Mouse (Mus musculus) lung, postnatal 0 days (tissue): ENCODE measurements at regions not wholly inside any gene's neighbourhood (a gene's known extent, or its start where the extent isn't known, plus 50 kb on each side); places are given as distances from the start of the nearest gene placed in this dataset.

Experiments used
- ATAC-seq: fragments of 200-750 bp; cut with Nextera tagmentation; 2 replicates; pipeline ENCODE4 v1.8.0; 2017; ENCODE audit warnings: moderate library complexity
- DNase-seq: peaks from one replicate; pipeline ENCODE4 v3.0.0-alpha.2; 2016; ENCODE audit warnings: low spot score
- H3K27ac ChIP-seq: fragments of 300-500 bp; sonication (generic); 2 replicates; pipeline ENCODE4 v1.5.1; 2014; ENCODE audit warnings: antibody characterized with exemption, mild to moderate bottlenecking, low read length, mixed read lengths
- H3K27me3 ChIP-seq: fragments of 300-500 bp; sonication (generic); replicated peaks from 2 replicates; pipeline ENCODE4 v1.6.1; 2014; ENCODE audit warnings: low read length, mixed read lengths; ENCODE audit not compliant: insufficient read depth
- H3K36me3 ChIP-seq: fragments of 300-500 bp; sonication (generic); 2 replicates; pipeline ENCODE4 v1.6.1; 2014; ENCODE audit warnings: low read length, mixed read lengths; ENCODE audit not compliant: insufficient read depth
- H3K4me1 ChIP-seq: fragments of 300-500 bp; sonication (generic); 2 replicates; pipeline ENCODE4 v1.6.1; 2014; ENCODE audit warnings: antibody characterized with exemption, low read depth, low read length, mixed read lengths; ENCODE audit not compliant: insufficient read depth
- H3K4me2 ChIP-seq: fragments of 300-500 bp; sonication (generic); replicated peaks from 2 replicates; pipeline ENCODE4 v1.6.1; 2014; ENCODE audit warnings: low read depth, mild to moderate bottlenecking, low read length, moderate library complexity, mixed read lengths
- H3K4me3 ChIP-seq: fragments of 300-500 bp; sonication (generic); 2 replicates; pipeline ENCODE4 v1.5.1; 2014; ENCODE audit warnings: low read depth, low read length
- H3K9ac ChIP-seq: fragments of 300-500 bp; sonication (generic); replicated peaks from 2 replicates; pipeline ENCODE4 v1.6.1; 2014; ENCODE audit warnings: low read depth, mild to moderate bottlenecking
- H3K9me3 ChIP-seq: fragments of 300-500 bp; sonication (generic); 2 replicates; pipeline ENCODE4 v1.6.1; 2016; ENCODE audit warnings: low read length, mixed read lengths
- CTCF ChIP-seq: IDR thresholded peaks from 2 replicates; pipeline ENCODE4 v1.5.1; 2016; ENCODE audit warnings: antibody characterized with exemption, mild to moderate bottlenecking
- EP300 ChIP-seq: IDR thresholded peaks from 2 replicates; pipeline ENCODE4 v1.6.1; 2016; ENCODE audit warnings: antibody characterized with exemption, mild to moderate bottlenecking, control low read depth
- WGBS: fragments of 180-500 bp; shearing (Covaris S2); extraction: QIAGEN DNeasy Blood & Tissue Kit; methylation state at CpG from one replicate; pipeline ENCODE4 v1.1.7; 2014; 5-methylcytosine and 5-hydroxymethylcytosine counted together

GRCm38 (mm10) chr1:107985646-107986045, 395.8 kb downstream of the Serpinb8 start:
- WGBS: 74% methylated on average over 2 of the region's 2 CpGs
- Histone ChIP-seq H3K9me3 (no peaks in the 10 kb centered on the region), H3K9ac (no peak overlapping the region), H3K36me3 (no peaks in the 10 kb centered on the region), H3K4me2 (no peak overlapping the region), H3K4me1 (no peaks in the 10 kb centered on the region), H3K27ac (no peak overlapping the region), H3K27me3 (no peaks in the 10 kb centered on the region), H3K4me3 (no peak overlapping the region)
- no peak for TF ChIP-seq EP300
- no peak for TF ChIP-seq CTCF
- no peak for DNase-seq
- no peak for ATAC-seq

GRCm38 (mm10) chr1:107988076-107988475, 398.3 kb downstream of the Serpinb8 start:
- Histone ChIP-seq H3K4me1 (no peaks in the 10 kb centered on the region), H3K4me3 (no peak overlapping the region), H3K4me2 (no peak overlapping the region), H3K27me3 (no peaks in the 10 kb centered on the region), H3K27ac (no peak overlapping the region), H3K9ac (no peak overlapping the region), H3K9me3 (no peaks in the 10 kb centered on the region), H3K36me3 (no peaks in the 10 kb centered on the region)
- ATAC-seq: no peak
- WGBS: 40% methylated on average over 4 of the region's 4 CpGs
- DNase-seq: no peak
- TF ChIP-seq CTCF (no peak), EP300 (no peak)

- H3K9ac ChIP-seq: no peak overlapping the region
- no peak for DNase-seq
- no peak overlapping the region for H3K4me2 ChIP-seq
- no peak overlapping the region for H3K4me3 ChIP-seq
- 69% methylated on average over 4 of the region's 4 CpGs for WGBS
- ATAC-seq: no peak
- no peaks in the 10 kb centered on the region for H3K9me3 ChIP-seq
- H3K27ac ChIP-seq: no peak overlapping the region
- no peaks in the 10 kb centered on the region for H3K36me3 ChIP-seq
- no peaks in the 10 kb centered on the region for H3K27me3 ChIP-seq
- TF ChIP-seq EP300: no peak
- TF ChIP-seq CTCF: no peak
- H3K4me1 ChIP-seq: no peaks in the 10 kb centered on the region
Observed at GRCm38 (mm10) chr1:107993013-107993412, 403.2 kb downstream of the Serpinb8 start.

- H3K9me3 ChIP-seq: no peaks in the 10 kb centered on the region
- no peaks in the 10 kb centered on the region for H3K36me3 ChIP-seq
- H3K27me3 ChIP-seq: no peaks in the 10 kb centered on the region
- no peak overlapping the region for H3K27ac ChIP-seq
- ATAC-seq (no peak), DNase-seq (no peak)
- no peak overlapping the region for H3K4me3 ChIP-seq
- no peak overlapping the region for H3K4me2 ChIP-seq
- H3K9ac ChIP-seq: no peak overlapping the region
- H3K4me1 ChIP-seq: no peaks in the 10 kb centered on the region
- no peak for TF ChIP-seq CTCF
- 77% methylated on average over 5 of the region's 5 CpGs for WGBS
Observed at GRCm38 (mm10) chr1:108023721-108024353, 434.0 kb downstream of the Serpinb8 start.

GRCm38 (mm10) chr1:108024705-108025104, 434.9 kb downstream of the Serpinb8 start:
- H3K4me3 ChIP-seq: no peak overlapping the region
- DNase-seq (peak; percentile 54), ATAC-seq (no peak)
- H3K27me3 ChIP-seq: no peaks in the 10 kb centered on the region
- H3K9ac ChIP-seq: no peak overlapping the region
- H3K4me2 ChIP-seq: no peak overlapping the region
- no peaks in the 10 kb centered on the region for H3K4me1 ChIP-seq
- H3K36me3 ChIP-seq: no peaks in the 10 kb centered on the region
- H3K27ac ChIP-seq: no peak overlapping the region
- H3K9me3 ChIP-seq: no peaks in the 10 kb centered on the region
- 32% methylated on average over 1 of the region's 1 CpGs for WGBS
- TF ChIP-seq EP300: no peak
- TF ChIP-seq CTCF: no peak

GRCm38 (mm10) chr1:108026461-108026860, 436.7 kb downstream of the Serpinb8 start:
- no peaks in the 10 kb centered on the region for H3K4me1 ChIP-seq
- DNase-seq: no peak
- TF ChIP-seq CTCF (no peak), EP300 (no peak)

GRCm38 (mm10) chr1:108046194-108046593, 456.4 kb downstream of the Serpinb8 start:
- H3K9me3 ChIP-seq: no peaks in the 10 kb centered on the region
- no peaks in the 10 kb centered on the region for H3K36me3 ChIP-seq
- ATAC-seq: no peak
- no peak for TF ChIP-seq CTCF
- TF ChIP-seq EP300: no peak
- H3K9ac ChIP-seq: no peak overlapping the region
- no peak for DNase-seq
- no peak overlapping the region for H3K27ac ChIP-seq
- no peaks in the 10 kb centered on the region for H3K4me1 ChIP-seq
- no peak overlapping the region for H3K4me2 ChIP-seq
- 77% methylated on average over 4 of the region's 4 CpGs for WGBS
- no peak overlapping the region for H3K4me3 ChIP-seq
- H3K27me3 ChIP-seq: no peaks in the 10 kb centered on the region

More at GRCm38 (mm10) chr1:108026461-108026860, 436.7 kb downstream of the Serpinb8 start:
- H3K4me3 ChIP-seq: no peak overlapping the region
- no peak for ATAC-seq
- no peaks in the 10 kb centered on the region for H3K9me3 ChIP-seq
- no peak overlapping the region for H3K9ac ChIP-seq
- no peak overlapping the region for H3K27ac ChIP-seq
- H3K36me3 ChIP-seq: no peaks in the 10 kb centered on the region
- no peaks in the 10 kb centered on the region for H3K27me3 ChIP-seq
- no peak overlapping the region for H3K4me2 ChIP-seq
